Mouse (Mus musculus) monocyte, adult 5-6 weeks (primary cell): Measurements from ENCODE around the gene Fkbp10. TPM values are rescaled to one million over a fixed set of nuclear protein-coding genes. Genes with fewer than 3 reads are reported as not detected.
A peak's percentile ranks its signal among the peaks of the same experiment; 100 is the strongest.

Experiments used
- ATAC-seq: fragments of 153-309, 156-312 bp; replicated peaks from 2 replicates; pipeline ENCODE4 v1.8.0; 2017; ENCODE audit warnings: mild to moderate bottlenecking; ENCODE audit not compliant: low TSS enrichment, insufficient number of reproducible peaks, severe bottlenecking, poor library complexity, low FRiP score
- total RNA-seq: library from RNA; stranded (forward); fragments of 200-1000, 200-491, 200-594 nt; gene quantifications from 3 replicates; pipeline ENCODE4 v1.2.3, GENCODE M21; 2017

Gene Fkbp10
- total RNA-seq, 1 experiment from 2014 or later, result 0.57 TPM

DNA sequence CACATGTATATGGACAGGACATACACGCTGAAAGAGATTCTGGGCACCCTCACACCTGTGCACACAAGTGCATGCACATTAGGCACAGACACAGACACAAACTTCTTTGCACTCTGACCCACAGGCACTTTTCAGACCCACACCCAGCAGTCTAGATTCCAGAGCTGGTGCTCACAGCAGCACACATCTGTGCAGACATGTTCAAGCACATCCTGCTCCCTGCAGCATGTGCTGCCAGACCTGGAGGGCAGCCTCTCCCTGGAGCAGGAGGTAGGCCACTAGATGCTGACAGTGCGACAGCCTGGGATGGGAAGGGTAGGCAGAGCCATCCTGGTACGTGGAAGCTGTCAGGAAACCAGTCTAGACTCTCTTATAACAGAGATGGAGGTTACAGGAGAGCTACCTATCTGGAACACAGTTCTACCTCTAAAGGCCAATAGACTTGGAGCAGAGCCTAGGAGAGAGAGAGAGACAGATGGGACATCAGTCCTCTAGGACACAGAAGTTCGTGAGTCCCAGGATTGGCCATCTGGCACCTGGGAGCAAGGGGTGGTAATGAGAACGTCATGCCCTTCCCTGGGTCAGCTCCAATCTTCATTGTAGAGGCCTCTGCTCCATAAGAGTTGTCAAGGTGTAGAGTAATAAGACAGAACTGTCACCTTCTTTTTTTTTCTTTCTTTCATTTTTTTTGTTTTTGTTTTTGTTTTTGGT is 8.3 kb upstream of the Fkbp10 start:
- no peak for ATAC-seq

DNA sequence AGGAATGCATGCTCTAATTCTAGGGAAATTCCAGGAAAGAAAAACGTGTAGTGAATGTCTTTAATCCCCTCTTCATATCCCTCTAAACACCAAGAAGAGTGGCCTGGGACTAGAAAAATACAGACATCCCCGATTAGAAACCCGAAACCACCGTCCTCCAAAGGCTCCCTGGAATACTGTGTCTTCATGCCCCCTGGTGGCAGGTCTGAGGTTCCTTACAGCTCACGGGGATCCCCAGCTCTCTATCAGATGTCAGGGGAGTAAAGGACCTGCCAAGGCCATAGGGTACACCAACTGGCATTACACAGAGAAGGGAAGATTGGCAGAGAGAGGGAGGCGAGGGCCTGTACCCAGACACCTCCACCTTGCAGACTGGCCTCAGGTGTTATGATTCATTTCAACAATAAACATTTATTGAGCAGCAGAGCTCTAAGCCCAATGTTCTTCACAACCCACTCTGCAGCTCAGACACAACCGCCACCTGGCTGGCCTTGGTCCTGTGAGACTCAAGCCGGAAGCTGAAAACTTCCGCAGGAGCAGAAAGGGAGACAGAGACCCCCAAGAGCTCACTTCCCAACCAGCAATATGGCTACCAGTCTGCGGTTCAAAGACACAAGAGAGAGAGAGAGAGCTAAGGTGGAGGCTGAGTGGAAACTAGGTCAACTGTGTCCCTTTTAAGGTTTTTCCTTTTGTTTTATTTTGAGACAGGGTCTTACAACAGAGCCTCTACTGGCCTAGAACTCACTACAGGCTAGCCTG is 7.2 kb upstream of the Fkbp10 start:
- ATAC-seq, result peak; percentile 64; the same call in 1 of the 2 replicates

GRCm38 (mm10) chr11:100408835-100409462 is 6.5 kb upstream of the Fkbp10 start:
- ATAC-seq, result no peak

GRCm38 (mm10) chr11:100409686-100410085 is 5.8 kb upstream of the Fkbp10 start:
- no peak for ATAC-seq

- ATAC-seq, result no peak
Observed at GRCm38 (mm10) chr11:100411736-100412135, 3.8 kb upstream of the Fkbp10 start.

DNA sequence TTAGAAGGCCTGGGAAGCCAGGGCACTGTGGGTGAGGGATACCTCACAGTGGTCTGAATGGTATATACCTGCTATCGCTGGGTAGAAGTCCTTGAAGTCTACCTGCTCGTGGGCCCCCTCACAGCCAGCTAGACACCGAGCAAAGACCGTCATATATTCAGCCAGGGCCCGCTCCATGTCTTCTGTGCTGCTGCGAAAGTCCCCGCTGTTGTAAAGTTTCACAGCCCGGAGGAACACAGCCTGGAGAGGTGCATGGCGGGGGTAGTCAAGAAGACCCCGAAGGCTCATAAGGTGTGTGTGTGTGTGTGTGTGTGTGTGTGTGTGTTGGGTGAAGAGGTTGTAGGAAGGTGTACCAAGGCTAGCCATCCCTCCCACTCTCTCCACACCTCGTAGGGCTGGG is 2.0 kb upstream of the Fkbp10 start:
- no peak for ATAC-seq

DNA sequence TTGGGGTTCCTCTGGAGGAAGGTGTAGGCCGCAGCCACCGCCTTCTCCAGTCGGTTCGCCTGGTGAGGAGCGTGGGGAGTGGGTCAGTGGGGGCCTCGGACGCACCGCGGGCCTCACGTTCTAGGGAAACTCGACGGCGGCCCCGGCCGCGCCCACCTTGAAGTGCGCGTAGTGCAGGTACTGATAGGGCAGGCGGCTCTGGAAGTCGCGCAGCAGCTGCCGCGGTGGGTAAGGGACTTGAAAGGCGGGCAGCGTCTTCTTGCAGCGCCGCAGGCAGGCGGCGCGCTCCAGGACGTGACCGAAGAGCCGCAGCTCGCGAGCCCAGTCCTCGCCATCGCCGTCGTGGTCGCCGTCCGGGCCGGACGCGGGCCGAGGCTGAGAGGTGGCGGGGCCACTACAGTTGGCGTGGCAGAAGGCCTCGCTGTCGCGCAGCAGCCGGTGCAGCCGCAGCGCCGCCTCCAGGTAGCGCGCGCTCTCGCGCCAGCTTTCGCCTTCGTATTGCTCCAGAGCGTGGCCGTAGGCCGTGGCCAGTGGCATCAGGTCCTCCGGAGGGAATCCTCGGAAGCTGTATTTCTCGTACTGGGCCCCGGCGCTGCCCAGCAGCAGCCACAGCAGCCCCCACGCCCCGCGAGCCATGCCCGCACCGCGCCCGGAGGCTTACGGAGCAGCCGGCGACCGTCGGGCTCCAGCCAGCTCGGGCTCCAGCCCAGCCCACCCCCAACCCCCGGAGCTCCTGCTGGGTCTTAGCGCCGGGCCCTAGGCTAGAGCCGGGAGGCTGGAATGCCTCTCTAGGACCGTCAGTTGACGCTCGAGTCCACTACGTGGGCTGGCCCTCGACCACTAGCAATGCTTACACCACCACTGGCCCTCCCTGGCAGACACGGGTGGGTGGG is 1.2 kb upstream of the Fkbp10 start, which contains the start of gene P3h4:
TSS of gene P3h4 (minus strand) at position 816 of the 893 bp plus-strand sequence.
- ATAC-seq, result no peak; the same call in 1 of the 2 replicates

GRCm38 (mm10) chr11:100421537-100421936 is 6.0 kb downstream of the Fkbp10 start:
- ATAC-seq, result no peak

GRCm38 (mm10) chr11:100423836-100424235 is 8.3 kb downstream of the Fkbp10 start:
- no peak for ATAC-seq

GRCm38 (mm10) chr11:100425851-100426250 is 10.4 kb downstream of the Fkbp10 start:
- ATAC-seq, result no peak; the same call in 1 of the 2 replicates

- no peak for ATAC-seq
Observed at GRCm38 (mm10) chr11:100426820-100427219, 11.3 kb downstream of the Fkbp10 start.

- no peak for ATAC-seq
Observed at GRCm38 (mm10) chr11:100428612-100429199, 13.2 kb downstream of the Fkbp10 start.

DNA sequence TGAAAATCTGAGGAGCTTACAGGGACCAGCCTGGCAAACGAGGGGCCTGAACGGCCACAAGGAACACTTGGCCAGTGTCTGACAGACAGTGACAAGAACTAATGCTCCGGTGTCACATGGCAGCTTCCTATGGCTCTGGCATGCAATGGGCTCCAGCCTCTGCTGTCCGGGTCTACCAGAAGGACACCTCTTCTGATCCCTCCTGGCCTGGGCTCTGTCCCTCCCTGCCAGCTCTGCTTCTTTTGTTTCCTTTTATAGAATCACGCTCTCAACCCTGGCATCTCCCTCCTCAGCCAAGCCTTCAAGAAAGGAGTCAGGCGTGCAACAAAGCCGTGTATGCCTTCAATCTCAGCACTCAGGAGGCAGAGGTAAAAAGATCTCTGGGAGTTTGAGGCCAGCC is 14.6 kb downstream of the Fkbp10 start:
- no peak for ATAC-seq

GRCm38 (mm10) chr11:100432002-100432401 is 16.5 kb downstream of the Fkbp10 start:
- ATAC-seq, result no peak

DNA sequence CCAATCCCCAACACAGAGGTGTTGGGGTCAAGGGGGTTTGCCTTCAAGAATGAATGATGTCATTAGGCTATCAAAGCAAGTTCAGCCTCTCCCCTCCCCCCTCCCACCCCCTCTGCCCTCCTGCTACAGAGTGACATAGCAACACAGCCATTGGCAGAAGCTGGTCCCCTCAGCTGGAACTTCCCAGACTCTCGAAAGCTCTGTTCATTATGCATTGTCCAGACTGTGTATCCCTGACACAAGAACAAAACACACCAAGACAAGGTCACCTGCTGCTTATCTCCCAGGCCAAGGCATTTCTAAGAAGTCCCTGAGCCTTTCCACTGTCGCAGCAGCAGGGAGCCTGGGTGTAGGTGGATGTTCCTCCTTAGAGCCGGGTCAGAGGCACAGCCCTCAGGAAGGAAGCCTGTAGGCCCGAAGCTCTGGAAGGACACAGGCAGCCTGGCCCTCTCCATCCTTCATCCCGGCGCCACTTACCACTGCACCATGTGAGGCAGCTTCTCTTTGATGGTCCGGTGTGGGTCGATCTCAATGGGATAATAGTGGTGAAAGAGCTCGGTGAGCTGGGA is 20.3 kb downstream of the Fkbp10 start:
- no peak for ATAC-seq

- no peak for ATAC-seq
Observed at GRCm38 (mm10) chr11:100437901-100438300, 22.4 kb downstream of the Fkbp10 start.

DNA sequence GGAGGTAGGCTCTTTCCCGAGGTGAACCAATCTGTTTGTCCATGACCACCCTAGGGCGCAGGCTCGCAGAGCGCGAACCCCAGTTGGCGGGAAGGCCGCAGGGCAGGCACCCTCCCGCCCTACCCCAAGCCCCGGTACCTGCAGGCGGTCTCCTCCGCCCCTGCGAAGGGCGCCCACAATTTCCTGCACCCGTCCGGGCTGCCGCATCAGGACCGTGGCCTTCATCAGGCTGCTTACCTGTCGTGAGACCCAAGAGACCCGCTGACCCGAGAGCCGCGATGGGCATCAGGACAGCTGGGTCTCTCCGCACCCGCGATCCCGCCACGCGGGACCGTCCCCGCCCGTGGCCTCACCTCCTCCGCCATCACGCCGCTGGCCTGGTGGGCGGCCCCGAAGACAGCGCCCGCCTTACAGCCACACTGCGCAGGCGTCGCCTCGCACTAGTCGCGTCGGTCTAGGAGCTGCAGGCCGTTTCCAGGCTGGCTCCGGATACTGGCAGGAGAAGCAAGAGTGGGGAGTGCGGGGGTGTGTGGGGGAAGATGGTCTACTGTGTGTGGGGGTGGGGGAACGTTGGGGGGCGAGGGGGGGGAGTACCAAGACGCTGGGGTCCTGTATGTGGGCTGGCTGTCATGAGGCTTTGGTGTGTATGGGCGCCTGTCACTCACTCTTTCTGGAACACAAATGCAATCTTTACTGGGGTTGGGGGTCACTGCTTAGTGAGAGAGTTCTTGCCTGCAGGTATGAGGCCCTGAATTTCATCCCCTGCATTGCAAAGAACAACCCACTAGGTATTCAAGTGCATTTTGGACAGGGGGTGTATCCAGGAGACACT is 25.4 kb downstream of the Fkbp10 start:
- ATAC-seq, result peak; percentile 86
